Mouse (Mus musculus): ENCODE measurements around the gene Bbs4.

- TF ChIP-seq CTCF (IDR thresholded peaks at IDR 0.05 in 2 of 3, conservative IDR thresholded peaks at IDR 0.05 in 1 of 3; ENCODE audit: control insufficient read depth in 1 of 3, insufficient read depth in 1 of 3, low read depth in 2 of 3, low read length in 3 of 3, poor library complexity in 1 of 3, severe bottlenecking in 1 of 3) (no peak), MAZ (IDR thresholded peaks at IDR 0.05; ENCODE audit: low read depth, low read length) (no peak), EP300 (IDR thresholded peaks at IDR 0.05; ENCODE audit: low read depth in 1 of 2, low read length in 2 of 2) (no peak), E2F4 (IDR thresholded peaks at IDR 0.05; ENCODE audit: borderline replicate concordance, low read depth, low read length) (no peak), HCFC1 (IDR thresholded peaks at IDR 0.05; ENCODE audit: low read depth, low read length) (no peak), POLR2AphosphoS5 (IDR thresholded peaks at IDR 0.05; ENCODE audit: borderline replicate concordance, low read depth, low read length) (no peak), POLR2A (IDR thresholded peaks at IDR 0.05; ENCODE audit: control insufficient read depth in 1 of 2, insufficient read depth in 1 of 2, low read depth in 1 of 2, low read length in 2 of 2, poor library complexity in 1 of 2) (no peak), TAL1 (IDR thresholded peaks at IDR 0.05; ENCODE audit: low read length) (no peak), MAX (IDR thresholded peaks at IDR 0.05; ENCODE audit: low read length) (no peak), RAD21 (IDR thresholded peaks at IDR 0.05; ENCODE audit: low read depth, low read length) (no peak), GATA1 (IDR thresholded peaks at IDR 0.05; ENCODE audit: low read depth, low read length) (no peak), CHD2 (IDR thresholded peaks at IDR 0.05; ENCODE audit: low read length) (no peak), USF1 (IDR thresholded peaks at IDR 0.05; ENCODE audit: low read depth, low read length) (no peak)
Observed at GRCm38 (mm10) chr9:59310582-59311283, 42.6 kb downstream of the Bbs4 start.
